Mouse (Mus musculus) hematopoietic stem cell, adult 5-6 weeks (primary cell): ENCODE data around the gene Cfl1. TPM values are rescaled to one million over a fixed set of nuclear protein-coding genes. Genes with fewer than 3 reads are reported as not detected.
"Not testable (repeated sequence)": the region's sequence is repeated elsewhere in the genome, so short reads cannot be mapped to it uniquely, and the experiment has no call there.

ENCODE experiments used
- ATAC-seq, 2 experiments: fragments of 125-278 bp in 1 of 2; replicated peaks in 1 of 2; 2 replicates each; pipeline ENCODE4 v1.8.0; 2016 to 2017; ENCODE audit warnings: inconsistent platforms in 2 of 2, mild to moderate bottlenecking in 2 of 2, moderate number of reproducible peaks in 2 of 2, low read depth in 1 of 2, moderate TSS enrichment in 1 of 2; ENCODE audit not compliant: low FRiP score in 2 of 2, poor library complexity in 2 of 2, severe bottlenecking in 2 of 2, insufficient read depth in 1 of 2, low TSS enrichment in 1 of 2
- total RNA-seq: library from RNA; stranded (forward); fragments of 172-1452, 232-1000 nt; gene quantifications from 2 replicates; pipeline ENCODE4 v1.2.3, GENCODE M21; 2017

Cfl1 gene
- total RNA-seq, 1 experiment from 2014 or later = 953 TPM

DNA sequence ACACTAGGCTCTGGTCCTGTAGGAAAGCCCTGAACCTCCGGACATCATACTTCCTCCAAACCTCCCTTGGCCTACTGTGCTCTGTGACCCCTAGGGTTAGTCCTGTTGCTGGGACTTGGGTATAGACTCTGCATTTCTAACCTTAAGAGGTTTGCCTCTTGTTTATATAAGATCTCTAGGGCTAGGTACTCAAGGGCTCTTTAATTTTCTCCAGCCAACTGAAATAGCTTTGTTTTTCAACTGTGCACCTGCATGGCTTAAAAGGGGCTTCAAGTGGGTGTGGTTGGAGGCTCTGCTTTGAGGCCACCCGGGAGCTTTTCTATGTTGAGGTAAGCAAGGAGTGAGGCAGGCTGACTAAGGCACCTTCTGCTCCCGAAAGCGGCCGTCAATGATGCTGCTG lies 5.8 kb upstream of the Cfl1 start:
- ATAC-seq = no peak

DNA sequence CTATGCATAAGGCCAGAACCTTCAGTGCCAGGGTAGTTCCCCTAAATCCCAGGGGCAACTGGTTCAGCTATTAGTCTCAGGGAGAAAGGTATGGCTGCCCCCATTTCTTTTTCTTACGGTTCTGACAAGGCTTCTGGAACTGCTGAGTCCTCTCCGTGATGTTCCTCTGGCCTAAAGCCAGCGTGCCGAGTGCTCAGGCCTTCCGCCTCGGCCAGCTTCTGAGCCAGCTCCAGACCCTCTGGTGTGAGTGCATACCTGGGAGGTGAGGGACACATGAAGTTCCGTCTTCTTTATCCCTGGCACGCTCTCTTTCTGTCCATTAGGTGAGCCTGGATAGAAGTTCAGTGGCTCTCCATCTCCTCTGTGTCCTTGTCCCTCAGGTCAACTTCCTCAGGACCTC lies 4.9 kb upstream of the Cfl1 start:
- ATAC-seq = no peak

DNA sequence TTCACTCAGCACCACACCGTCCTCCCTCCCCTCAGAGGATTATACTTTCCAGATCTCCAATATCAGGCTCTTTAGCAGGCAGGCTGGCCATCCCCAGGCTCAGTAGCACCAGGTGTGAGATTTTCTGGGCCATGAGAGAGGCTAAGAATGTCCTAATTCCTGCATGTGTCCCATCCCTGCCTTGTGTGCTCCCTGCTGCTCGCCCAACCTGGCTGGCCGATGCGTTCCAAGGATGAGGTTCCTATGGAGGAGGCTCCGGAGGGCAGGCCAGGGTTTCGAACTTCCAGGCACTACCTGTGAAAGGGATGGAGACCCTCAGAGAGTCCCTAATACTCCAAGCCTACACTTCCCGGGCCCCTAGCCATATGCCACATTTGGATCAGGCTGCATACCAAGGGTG lies 4.4 kb upstream of the Cfl1 start:
- ATAC-seq = no peak

GRCm38 (mm10) chr19:5486286-5486685 lies 4.0 kb upstream of the Cfl1 start:
- ATAC-seq = no peak

- ATAC-seq = no peak
Observed at GRCm38 (mm10) chr19:5486771-5487170, 3.5 kb upstream of the Cfl1 start.

DNA sequence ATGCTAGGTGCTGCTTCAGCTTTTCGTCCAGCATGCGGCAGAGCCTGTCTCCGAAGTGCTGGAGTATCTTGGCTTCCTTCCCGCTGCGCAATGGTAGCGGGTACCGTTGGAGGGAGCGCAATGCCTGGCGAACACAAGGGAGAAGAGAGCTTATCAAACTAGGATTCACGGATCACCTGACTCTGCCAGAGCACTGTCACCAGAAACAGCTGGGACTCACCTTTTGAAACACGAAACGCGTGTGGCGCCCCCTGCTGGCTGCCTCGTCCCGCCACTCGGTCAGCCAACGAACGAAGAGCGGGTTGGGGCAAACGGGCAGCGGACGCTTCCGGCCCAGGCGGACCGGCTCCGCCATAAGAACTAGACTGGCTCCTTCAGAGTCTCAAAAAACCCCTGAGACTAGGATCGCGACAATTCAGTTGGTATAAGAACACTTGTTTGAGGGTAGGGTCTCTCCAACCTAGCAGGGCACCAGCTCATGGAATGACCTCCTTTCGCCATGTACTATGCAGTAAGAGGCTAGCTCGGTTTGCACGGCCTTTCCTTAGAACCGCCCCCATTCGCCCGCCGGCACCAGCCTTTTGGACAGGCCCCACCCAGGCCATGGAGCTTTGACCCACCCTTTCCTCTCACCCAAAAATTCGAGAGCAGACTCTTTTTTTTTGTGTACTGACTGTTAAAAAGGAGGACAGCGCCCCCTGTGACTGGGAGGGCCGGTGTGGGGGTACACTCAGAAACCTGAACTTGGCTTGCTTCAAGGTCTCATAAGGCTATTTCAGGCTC lies 2.3 kb upstream of the Cfl1 start, which contains the start of gene Mus81:
TSS of gene Mus81 (minus strand) at position 635 of the 783 bp plus-strand sequence.
- ATAC-seq = peak; percentile 37 to 54

- ATAC-seq = peak; percentile 61 to 70
Observed at GRCm38 (mm10) chr19:5488878-5489571, 1.2 kb upstream of the Cfl1 start.

DNA sequence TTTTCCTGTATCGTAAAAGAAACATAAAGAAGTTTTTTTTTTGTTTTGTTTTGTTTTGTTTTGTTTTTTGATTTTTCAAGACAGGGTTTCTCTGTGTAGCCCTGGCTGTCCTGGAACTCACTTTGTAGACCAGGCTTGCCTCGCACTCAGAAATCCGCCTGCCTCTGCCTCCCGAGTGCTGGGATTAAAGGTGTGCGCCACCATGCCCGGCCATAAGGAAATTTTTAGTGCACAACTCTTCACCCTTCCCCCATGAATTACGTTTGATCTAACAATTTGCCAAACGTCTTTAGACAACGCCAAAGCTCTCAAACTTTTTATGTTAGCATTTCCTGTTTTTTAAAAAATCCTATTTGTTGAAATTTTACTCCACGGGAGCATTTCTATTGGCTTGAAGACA lies 534 bp upstream of the Cfl1 start:
- ATAC-seq = not testable (repeated sequence)

DNA sequence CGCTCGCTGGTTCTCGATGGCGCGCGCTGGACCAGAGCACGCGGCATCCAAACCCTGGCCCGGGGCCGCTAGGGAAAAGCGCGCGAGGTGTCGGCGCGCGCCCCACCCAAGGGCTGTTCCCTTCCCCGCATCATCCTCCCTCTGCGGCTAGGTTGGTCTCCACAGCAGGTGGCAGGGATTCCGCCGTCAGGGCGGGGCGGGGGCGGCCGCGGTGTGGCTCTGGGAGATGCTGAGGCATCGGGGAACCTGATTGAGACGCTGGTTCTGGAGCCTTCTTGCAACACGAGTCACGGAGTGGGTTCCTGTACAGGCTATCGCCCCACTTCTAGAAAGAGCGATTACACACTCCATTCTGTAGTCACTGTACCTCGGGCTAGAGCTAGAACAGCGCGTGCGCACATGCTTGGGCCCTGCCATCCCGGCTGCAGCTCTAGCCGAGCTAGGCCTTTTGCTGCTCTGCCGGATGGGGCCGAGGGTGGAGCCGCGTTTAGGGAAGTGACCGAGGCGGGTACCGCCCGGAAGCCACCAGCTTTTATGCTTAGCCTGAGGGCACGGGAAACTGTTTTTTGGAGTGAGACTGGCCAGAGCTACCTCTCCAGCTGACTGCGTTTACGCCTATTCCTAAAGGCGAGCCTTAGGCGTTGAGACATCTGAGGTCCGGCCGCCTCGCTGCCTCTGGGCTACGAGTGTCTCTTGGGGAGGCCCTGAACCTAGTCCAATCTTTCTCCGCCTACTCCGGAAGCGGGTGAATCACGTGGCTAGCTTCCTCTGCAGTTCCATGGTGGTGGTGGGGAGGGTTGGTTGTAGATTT lies 848 bp downstream of the Cfl1 start:
- ATAC-seq = peak; percentile 35 to 43

DNA sequence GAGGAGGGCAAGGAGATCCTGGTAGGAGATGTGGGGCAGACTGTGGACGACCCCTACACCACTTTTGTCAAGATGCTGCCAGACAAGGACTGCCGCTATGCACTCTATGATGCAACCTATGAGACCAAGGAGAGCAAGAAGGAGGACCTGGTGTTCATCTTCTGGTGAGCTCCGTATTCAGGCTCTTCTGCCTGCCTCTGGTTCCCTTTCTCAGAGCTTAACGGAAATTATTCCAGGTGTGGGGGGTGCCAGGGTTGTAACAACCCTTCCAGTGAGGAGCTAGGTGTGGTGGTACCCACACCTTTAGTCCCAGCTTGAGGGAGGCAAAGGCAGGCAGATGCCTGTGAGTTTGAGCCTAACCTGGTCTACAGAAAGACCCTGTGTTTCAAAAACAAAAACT lies 2.4 kb downstream of the Cfl1 start:
- no peak for ATAC-seq

DNA sequence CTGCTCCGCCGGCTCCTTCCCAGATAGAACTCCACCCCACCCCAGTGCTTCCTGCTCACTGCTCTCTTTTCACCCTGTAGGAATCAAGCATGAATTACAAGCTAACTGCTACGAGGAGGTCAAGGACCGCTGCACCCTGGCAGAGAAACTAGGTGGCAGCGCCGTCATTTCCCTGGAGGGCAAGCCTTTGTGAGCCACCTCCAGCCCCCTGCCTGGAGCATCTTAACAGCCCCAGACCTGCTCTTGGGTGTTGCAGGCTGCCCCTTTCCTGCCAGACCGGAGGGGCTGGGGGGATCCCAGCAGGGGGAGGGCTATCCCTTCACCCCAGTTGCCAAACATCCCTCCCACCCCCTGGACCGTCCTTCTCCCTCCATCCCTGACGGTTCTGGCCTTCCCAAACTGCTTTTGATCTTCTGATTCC lies 3.1 kb downstream of the Cfl1 start:
- not testable (repeated sequence) for ATAC-seq

DNA sequence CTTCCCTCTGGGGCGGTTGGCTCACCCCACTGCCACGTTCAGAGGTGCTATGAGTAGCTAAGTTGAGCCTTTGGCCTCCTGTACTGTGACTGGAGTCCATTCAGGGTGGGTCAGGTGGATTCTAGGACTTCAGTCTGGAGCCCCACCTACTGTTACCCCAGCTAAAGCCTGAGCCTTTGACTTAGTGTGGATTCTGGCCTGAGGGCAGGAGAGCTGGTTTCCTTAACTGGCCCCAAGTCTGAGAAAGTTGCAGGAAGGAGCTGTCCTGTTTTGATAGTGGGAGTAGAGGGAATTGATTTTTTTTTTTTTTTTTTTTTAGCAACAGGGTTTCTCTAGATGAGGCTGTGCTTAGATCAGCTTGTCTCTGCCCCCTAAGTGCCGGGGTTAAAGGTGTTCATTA lies 4.1 kb downstream of the Cfl1 start:
- ATAC-seq = no peak

DNA sequence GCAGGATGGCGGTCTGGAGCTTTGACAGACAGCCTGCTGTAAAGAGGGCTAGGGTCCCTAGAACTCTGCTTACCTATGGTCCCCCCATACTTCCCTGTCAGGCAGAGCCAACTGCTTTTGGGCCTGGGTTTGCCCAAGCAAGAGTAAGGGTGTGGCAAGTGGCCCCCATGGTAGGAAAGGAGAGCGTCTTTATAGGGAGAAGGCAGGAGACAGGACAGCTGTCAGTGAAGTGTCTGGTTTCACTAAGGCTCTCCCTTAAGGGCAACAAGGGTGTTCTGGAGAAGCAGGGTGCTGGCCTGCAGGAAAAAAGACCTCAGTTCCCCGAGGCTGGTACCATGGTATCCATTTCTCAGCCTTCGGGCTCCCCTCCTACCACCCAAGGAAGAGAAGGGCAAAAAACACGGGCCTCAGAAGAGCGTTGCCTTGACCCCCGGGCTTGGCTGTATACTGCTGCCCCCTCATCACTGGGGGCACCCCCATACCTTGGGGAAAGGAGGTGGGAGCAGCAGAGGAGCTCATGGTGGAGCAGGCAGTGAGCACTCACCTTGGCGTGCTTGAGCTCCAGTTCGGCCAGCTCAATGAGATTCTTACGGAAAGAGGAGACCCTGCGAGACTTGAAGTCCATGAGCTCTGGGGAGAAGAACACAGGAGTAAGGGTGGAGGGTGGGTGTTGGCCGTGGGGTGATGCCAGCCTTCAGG lies 5.2 kb downstream of the Cfl1 start:
- ATAC-seq = no peak

GRCm38 (mm10) chr19:5496052-5496370 lies 5.8 kb downstream of the Cfl1 start:
- no peak for ATAC-seq

- no peak for ATAC-seq
Observed at GRCm38 (mm10) chr19:5500330-5500875, 10.1 kb downstream of the Cfl1 start.

GRCm38 (mm10) chr19:5503687-5504086 lies 13.4 kb downstream of the Cfl1 start, which contains the start of gene 1700020D05Rik:
TSS of gene 1700020D05Rik (minus strand) at chr19:5503787.
- ATAC-seq = no peak
